Comparison of ENCODE assay signal across 18 mouse cellular contexts in genomic region chr5:61546632-61547492, GRCm38 (mm10).
DNase-seq lines count a peak whose midpoint lies in the region; ATAC-seq lines count a peak whose summit lies in the region.
"Had no signal": no experiment of that assay in that cellular context is flagged by ENCODE, and none has a peak within 500 bp of the region (broad histone marks: within the 10 kb centered on the region; RNA-seq: fewer than 3 reads in every experiment).

No protein-coding gene starts in this region.

- DNase-seq in cerebellum, postnatal 10 days, result peak; percentile 32 to 57
- no peak for DNase-seq in cerebellum, postnatal 36 days
- DNase-seq in layer of hippocampus, postnatal 36 days, result peak; percentile 1
- no peak for DNase-seq in layer of hippocampus, adult 11-12 months (ENCODE audit: low spot score)
- peak; percentile 37 for DNase-seq in brain, adult 2 months (ENCODE audit: low read depth, low spot score)
- DNase-seq in kidney, adult 11 months, result no peak
- DNase-seq in spleen, postnatal 36 days (ENCODE audit: low spot score in 2 of 2), result no peak
- DNase-seq: adrenal gland, postnatal 36 days; cerebellum, adult 9-11 months; heart, adult 2 months; heart, postnatal 10 days; kidney, postnatal 25 days; lung, postnatal 14 days; thymus, adult 18-20 months had no signal

- peak; percentile 87 for ATAC-seq in neural tube, embryonic 15.5 days (ENCODE audit: low FRiP score)
- ATAC-seq: intestine, postnatal 0 days; liver, embryonic 12.5 days had no signal

- no peak overlapping the region for H3K4me2 ChIP-seq in neural tube, embryonic 15.5 days
- H3K4me2 ChIP-seq: embryonic facial prominence, embryonic 15.5 days; liver, embryonic 12.5 days had no signal

- H3K4me1 ChIP-seq in neural tube, embryonic 15.5 days, result no peaks in the 10 kb centered on the region
- H3K4me1 ChIP-seq: embryonic facial prominence, embryonic 15.5 days; liver, embryonic 12.5 days had no signal

- no peak overlapping the region for H3K9ac ChIP-seq in neural tube, embryonic 15.5 days (replicated peaks)
- H3K9ac ChIP-seq: embryonic facial prominence, embryonic 15.5 days; liver, embryonic 12.5 days had no signal

- no peaks in the 10 kb centered on the region for H3K36me3 ChIP-seq in neural tube, embryonic 15.5 days
- H3K36me3 ChIP-seq: embryonic facial prominence, embryonic 15.5 days; liver, embryonic 12.5 days had no signal

- WGBS in neural tube, embryonic 15.5 days, result 46% methylated on average over 5 of the region's 5 CpGs

- no peaks in the 10 kb centered on the region for H3K27me3 ChIP-seq in neural tube, embryonic 15.5 days (replicated peaks)
- H3K27me3 ChIP-seq: embryonic facial prominence, embryonic 15.5 days; liver, embryonic 12.5 days had no signal

- H3K27ac ChIP-seq in neural tube, embryonic 15.5 days (replicated peaks), result 0 out of 2 replicates have a peak overlapping the region, but pooled peaks have one; percentile 23
- H3K27ac ChIP-seq: embryonic facial prominence, embryonic 15.5 days; heart, adult 2 months; liver, embryonic 12.5 days had no signal

- no peak overlapping the region for H3K4me3 ChIP-seq in neural tube, embryonic 15.5 days (replicated peaks)
- H3K4me3 ChIP-seq: embryonic facial prominence, embryonic 15.5 days; heart, adult 2 months; liver, embryonic 12.5 days had no signal

- H3K9me3 ChIP-seq in neural tube, embryonic 15.5 days (replicated peaks), result no peaks in the 10 kb centered on the region
- H3K9me3 ChIP-seq: embryonic facial prominence, embryonic 15.5 days; liver, embryonic 12.5 days had no signal

Comparison
In these comparisons a context has a peak if more than half of its experiments do, and no peak if none do; other contexts are left out.
1. DNase-seq: peak in cerebellum, postnatal 10 days (2 of 2), layer of hippocampus, postnatal 36 days (2 of 2) and brain, adult 2 months (single experiment); none in cerebellum, postnatal 36 days (0 of 2), layer of hippocampus, adult 11-12 months (single experiment), kidney, adult 11 months (single experiment) and spleen, postnatal 36 days (0 of 2).